Mouse (Mus musculus): ENCODE measurements around the gene Smc6. TPM values are rescaled to one million over a fixed set of nuclear protein-coding genes. Genes with fewer than 3 reads are reported as not detected.

The Smc6 gene
- polyA plus RNA-seq, 1 experiment from 2014 or later, result 134 TPM

- no peak overlapping the region for H3K4me3 ChIP-seq
- no peaks in the 10 kb centered on the region for H3K27me3 ChIP-seq (replicated peaks; ENCODE audit: low read depth, poor library complexity, severe bottlenecking)
- H3K36me3 ChIP-seq (replicated peaks), result peaks cover 83% of the 10 kb centered on the region
- 78% methylated on average over 3 of the region's 3 CpGs for WGBS
- no peaks in the 10 kb centered on the region for H3K9me3 ChIP-seq
- no peaks in the 10 kb centered on the region for H3K4me1 ChIP-seq
- no peak overlapping the region for H3K27ac ChIP-seq (replicated peaks)
- no peak for DNase-seq (ENCODE audit: low spot score)
Observed at GRCm38 (mm10) chr12:11250322-11250721, 15.4 kb upstream of the Smc6 start.

GRCm38 (mm10) chr12:11264895-11265294, 791 bp upstream of the Smc6 start:
- DNase-seq (ENCODE audit: low spot score), result peak; percentile 13
- Histone ChIP-seq H3K27me3 (replicated peaks; ENCODE audit: low read depth, poor library complexity, severe bottlenecking) (no peaks in the 10 kb centered on the region), H3K9me3 (no peaks in the 10 kb centered on the region), H3K4me1 (peaks cover 31% of the 10 kb centered on the region), H3K36me3 (replicated peaks) (peaks cover 8% of the 10 kb centered on the region; the same call in 1 of the 2 replicates), H3K27ac (replicated peaks) (peak overlapping the region; percentile 97), H3K4me3 (peak overlapping the region; percentile 88)
- 6% methylated on average over 13 of the region's 13 CpGs for WGBS

GRCm38 (mm10) chr12:11266282-11266985, 748 bp downstream of the Smc6 start:
- Histone ChIP-seq H3K27me3 (replicated peaks; ENCODE audit: low read depth, poor library complexity, severe bottlenecking) (no peaks in the 10 kb centered on the region), H3K4me3 (peak overlapping the region; percentile 88), H3K9me3 (no peaks in the 10 kb centered on the region), H3K4me1 (peaks cover 31% of the 10 kb centered on the region), H3K36me3 (replicated peaks) (0 out of 2 replicates have a peak, but pooled peaks cover 6% of the 10 kb centered on the region), H3K27ac (replicated peaks) (peak overlapping the region; percentile 97)
- WGBS, result under 1% methylated on average over 51 of the region's 51 CpGs
- no peak for DNase-seq (ENCODE audit: low spot score)

DNA sequence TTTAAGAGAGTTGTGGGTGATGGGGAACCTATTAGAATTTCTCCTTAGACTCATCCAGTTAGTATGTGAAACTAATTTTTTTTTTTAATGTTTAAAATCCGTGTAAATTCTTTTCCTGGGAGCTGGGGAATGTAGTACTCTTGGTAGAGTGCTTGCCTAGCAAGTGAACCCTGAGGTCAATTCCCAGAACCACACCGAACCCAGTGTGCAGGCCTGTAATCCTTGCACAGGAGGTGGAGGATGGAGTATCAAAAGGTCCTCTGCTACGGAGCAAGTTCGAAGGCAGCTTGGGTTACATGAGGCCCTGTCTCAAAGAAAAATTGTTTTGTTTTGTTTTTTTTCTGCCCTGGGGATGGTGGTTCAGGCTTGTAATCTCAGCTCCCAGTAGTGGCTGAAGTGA, 1.3 kb downstream of the Smc6 start:
- no peaks in the 10 kb centered on the region for H3K27me3 ChIP-seq (replicated peaks; ENCODE audit: low read depth, poor library complexity, severe bottlenecking)
- WGBS, result 8% methylated on average over 4 of the region's 4 CpGs
- no peaks in the 10 kb centered on the region for H3K9me3 ChIP-seq
- DNase-seq (ENCODE audit: low spot score), result peak; percentile 26
- peak overlapping the region; percentile 97 for H3K27ac ChIP-seq (replicated peaks)
- H3K36me3 ChIP-seq (replicated peaks), result peaks cover 12% of the 10 kb centered on the region
- H3K4me3 ChIP-seq, result peak overlapping the region; percentile 88
- peaks cover 31% of the 10 kb centered on the region for H3K4me1 ChIP-seq

DNA sequence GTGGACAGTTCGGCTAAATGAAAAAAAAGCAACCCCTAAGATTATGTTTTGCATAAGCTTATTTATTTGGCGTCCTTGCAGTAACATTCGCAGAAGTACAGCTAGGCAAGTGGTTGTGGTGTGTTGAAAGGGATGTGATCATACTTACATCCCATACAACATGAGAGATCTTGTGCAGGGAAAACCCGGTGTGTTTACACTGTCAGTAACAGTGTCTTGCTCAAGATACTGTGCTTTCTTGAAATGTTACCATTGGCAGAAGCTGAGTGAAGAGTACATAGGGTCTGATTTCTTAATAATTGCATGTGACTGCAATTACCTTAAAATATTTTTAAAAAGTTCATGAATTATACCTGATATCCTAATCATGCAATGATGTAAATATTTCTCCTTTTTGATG, 6.9 kb downstream of the Smc6 start:
- Histone ChIP-seq H3K36me3 (replicated peaks) (peaks cover 62% of the 10 kb centered on the region), H3K27me3 (replicated peaks; ENCODE audit: low read depth, poor library complexity, severe bottlenecking) (no peaks in the 10 kb centered on the region), H3K27ac (replicated peaks) (no peak overlapping the region), H3K4me3 (no peak overlapping the region), H3K4me1 (peaks cover 16% of the 10 kb centered on the region), H3K9me3 (no peaks in the 10 kb centered on the region)
- WGBS, result 95% methylated on average over 4 of the region's 4 CpGs
- no peak for DNase-seq (ENCODE audit: low spot score)

DNA sequence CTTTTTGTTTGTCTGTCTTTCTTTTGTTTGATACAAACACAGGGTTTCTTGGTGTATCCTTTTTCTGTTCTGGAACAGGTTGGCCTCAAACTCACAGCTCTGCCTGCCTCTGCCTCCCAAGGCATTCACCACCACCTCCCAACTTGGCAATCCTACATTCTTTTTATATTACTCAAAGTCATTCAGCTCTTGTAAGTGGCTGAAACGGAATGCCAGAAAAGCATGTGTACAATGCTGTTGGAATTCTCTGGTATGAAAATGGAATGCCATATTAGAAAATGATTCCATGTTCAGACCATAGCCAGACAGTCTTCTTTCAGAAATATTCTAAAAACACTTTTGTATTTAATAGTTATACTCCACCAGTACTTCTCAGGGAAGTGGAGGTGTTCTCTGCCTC, 7.5 kb downstream of the Smc6 start:
- Histone ChIP-seq H3K36me3 (replicated peaks) (peaks cover 69% of the 10 kb centered on the region), H3K4me3 (no peak overlapping the region), H3K27me3 (replicated peaks; ENCODE audit: low read depth, poor library complexity, severe bottlenecking) (no peaks in the 10 kb centered on the region), H3K27ac (replicated peaks) (no peak overlapping the region), H3K4me1 (peaks cover 10% of the 10 kb centered on the region), H3K9me3 (no peaks in the 10 kb centered on the region)
- no peak for DNase-seq (ENCODE audit: low spot score)
- 87% methylated on average over 1 of the region's 1 CpGs for WGBS

GRCm38 (mm10) chr12:11276632-11277031, 10.9 kb downstream of the Smc6 start:
- Histone ChIP-seq H3K9me3 (no peaks in the 10 kb centered on the region), H3K36me3 (replicated peaks) (peaks cover 92% of the 10 kb centered on the region), H3K27ac (replicated peaks) (no peak overlapping the region), H3K4me3 (no peak overlapping the region), H3K4me1 (no peaks in the 10 kb centered on the region), H3K27me3 (replicated peaks; ENCODE audit: low read depth, poor library complexity, severe bottlenecking) (no peaks in the 10 kb centered on the region)
- DNase-seq (ENCODE audit: low spot score), result no peak
- WGBS, result 92% methylated on average over 2 of the region's 2 CpGs

GRCm38 (mm10) chr12:11277207-11277606, 11.5 kb downstream of the Smc6 start:
- Histone ChIP-seq H3K36me3 (replicated peaks) (peaks cover 90% of the 10 kb centered on the region), H3K4me3 (no peak overlapping the region), H3K4me1 (no peaks in the 10 kb centered on the region), H3K9me3 (no peaks in the 10 kb centered on the region), H3K27ac (replicated peaks) (no peak overlapping the region), H3K27me3 (replicated peaks; ENCODE audit: low read depth, poor library complexity, severe bottlenecking) (no peaks in the 10 kb centered on the region)
- WGBS, result 93% methylated on average over 6 of the region's 6 CpGs
- no peak for DNase-seq (ENCODE audit: low spot score)

DNA sequence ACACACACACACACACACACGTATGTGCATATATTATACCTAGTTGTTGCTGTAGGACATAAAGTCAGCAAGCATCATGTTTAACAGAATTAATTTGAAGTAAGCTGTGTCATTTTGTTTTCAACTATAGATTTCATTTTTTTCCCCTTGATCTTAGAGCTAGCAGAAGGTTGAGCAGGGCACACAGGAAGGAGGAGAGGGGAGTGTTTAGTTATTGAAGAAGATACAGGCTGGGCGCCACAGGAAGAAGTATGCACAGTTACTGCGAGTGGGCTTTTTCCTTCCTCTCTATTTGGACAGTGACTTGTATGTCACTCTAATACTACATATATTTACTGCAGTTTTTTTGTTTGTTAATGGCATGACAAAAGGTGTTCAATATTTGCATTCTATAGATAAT, 14.2 kb downstream of the Smc6 start:
- no peaks in the 10 kb centered on the region for H3K27me3 ChIP-seq (replicated peaks; ENCODE audit: low read depth, poor library complexity, severe bottlenecking)
- no peaks in the 10 kb centered on the region for H3K9me3 ChIP-seq
- peaks cover 89% of the 10 kb centered on the region for H3K36me3 ChIP-seq (replicated peaks)
- H3K4me3 ChIP-seq, result no peak overlapping the region
- no peaks in the 10 kb centered on the region for H3K4me1 ChIP-seq
- DNase-seq (ENCODE audit: low spot score), result no peak
- no peak overlapping the region for H3K27ac ChIP-seq (replicated peaks)
- WGBS, result 89% methylated on average over 3 of the region's 3 CpGs

DNA sequence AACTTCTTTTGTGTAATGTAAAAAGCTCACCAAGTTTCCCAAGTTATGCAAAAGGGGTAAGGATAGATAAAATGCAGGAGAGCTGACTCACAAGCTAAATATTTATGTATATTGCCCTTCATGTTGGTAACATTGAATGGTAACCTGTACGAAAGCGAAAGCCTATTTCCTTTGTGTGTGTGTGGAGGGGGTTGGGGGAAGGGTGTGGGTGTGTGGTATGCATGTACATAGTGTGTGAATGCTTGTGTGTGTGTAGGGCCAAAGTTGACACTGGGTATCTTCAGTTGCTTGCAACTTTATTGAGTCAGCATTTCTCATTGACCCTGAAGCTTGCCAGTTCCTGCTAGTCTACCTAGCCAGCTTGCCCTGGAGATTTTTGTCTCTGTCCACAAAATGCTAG, 15.9 kb downstream of the Smc6 start:
- 94% methylated on average over 2 of the region's 2 CpGs for WGBS
- Histone ChIP-seq H3K27me3 (replicated peaks; ENCODE audit: low read depth, poor library complexity, severe bottlenecking) (no peaks in the 10 kb centered on the region), H3K4me1 (no peaks in the 10 kb centered on the region), H3K9me3 (no peaks in the 10 kb centered on the region), H3K27ac (replicated peaks) (no peak overlapping the region), H3K36me3 (replicated peaks) (peaks cover 94% of the 10 kb centered on the region), H3K4me3 (no peak overlapping the region)
- DNase-seq (ENCODE audit: low spot score), result no peak

DNA sequence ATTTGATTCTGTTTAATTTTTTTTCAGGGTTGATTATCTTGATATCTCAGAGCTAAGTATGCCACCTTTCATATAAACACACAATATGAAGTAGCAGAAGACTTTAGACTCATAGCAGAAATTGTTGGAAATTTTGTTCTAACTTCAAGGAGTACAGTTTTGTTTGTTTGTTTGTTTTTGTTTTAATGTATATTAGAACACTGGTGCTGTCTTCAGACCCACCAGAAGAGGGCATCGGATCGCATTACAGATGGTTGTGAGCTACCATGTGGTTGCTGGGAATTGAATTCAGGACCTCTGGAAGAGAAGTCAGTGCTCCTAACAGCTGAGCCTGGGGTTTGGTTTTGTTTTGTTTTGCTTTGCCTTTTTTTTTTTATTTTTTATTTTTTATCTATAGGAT, 20.7 kb downstream of the Smc6 start:
- no peaks in the 10 kb centered on the region for H3K9me3 ChIP-seq
- H3K27ac ChIP-seq (replicated peaks), result no peak overlapping the region
- WGBS, result 92% methylated on average over 2 of the region's 2 CpGs
- no peak overlapping the region for H3K4me3 ChIP-seq
- no peaks in the 10 kb centered on the region for H3K4me1 ChIP-seq
- no peak for DNase-seq (ENCODE audit: low spot score)
- H3K36me3 ChIP-seq (replicated peaks), result peaks cover 97% of the 10 kb centered on the region
- H3K27me3 ChIP-seq (replicated peaks; ENCODE audit: low read depth, poor library complexity, severe bottlenecking), result no peaks in the 10 kb centered on the region

DNA sequence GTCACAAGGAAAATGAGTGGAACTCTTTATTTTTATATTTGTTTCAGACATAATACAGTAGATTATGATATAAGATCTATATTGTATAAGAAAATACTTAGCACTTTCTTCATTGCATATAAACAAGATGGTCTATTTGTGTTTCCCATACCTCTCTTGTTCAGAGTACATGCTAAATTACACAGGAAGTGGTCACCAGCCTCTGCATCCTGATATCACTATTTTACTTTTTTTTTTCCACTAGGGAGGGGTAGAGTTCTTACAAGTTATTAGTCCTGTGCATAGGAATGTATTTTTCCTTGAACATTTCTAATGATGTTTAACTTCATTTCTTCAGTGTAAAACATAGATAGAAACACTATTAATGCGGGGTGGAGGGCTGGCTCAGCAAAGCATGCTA, 35.2 kb downstream of the Smc6 start:
- 96% methylated on average over 1 of the region's 1 CpGs for WGBS
- Histone ChIP-seq H3K4me3 (no peak overlapping the region), H3K4me1 (no peaks in the 10 kb centered on the region), H3K27me3 (replicated peaks; ENCODE audit: low read depth, poor library complexity, severe bottlenecking) (no peaks in the 10 kb centered on the region), H3K9me3 (no peaks in the 10 kb centered on the region), H3K36me3 (replicated peaks) (peaks cover 95% of the 10 kb centered on the region), H3K27ac (replicated peaks) (no peak overlapping the region)
- DNase-seq (ENCODE audit: low spot score), result no peak

DNA sequence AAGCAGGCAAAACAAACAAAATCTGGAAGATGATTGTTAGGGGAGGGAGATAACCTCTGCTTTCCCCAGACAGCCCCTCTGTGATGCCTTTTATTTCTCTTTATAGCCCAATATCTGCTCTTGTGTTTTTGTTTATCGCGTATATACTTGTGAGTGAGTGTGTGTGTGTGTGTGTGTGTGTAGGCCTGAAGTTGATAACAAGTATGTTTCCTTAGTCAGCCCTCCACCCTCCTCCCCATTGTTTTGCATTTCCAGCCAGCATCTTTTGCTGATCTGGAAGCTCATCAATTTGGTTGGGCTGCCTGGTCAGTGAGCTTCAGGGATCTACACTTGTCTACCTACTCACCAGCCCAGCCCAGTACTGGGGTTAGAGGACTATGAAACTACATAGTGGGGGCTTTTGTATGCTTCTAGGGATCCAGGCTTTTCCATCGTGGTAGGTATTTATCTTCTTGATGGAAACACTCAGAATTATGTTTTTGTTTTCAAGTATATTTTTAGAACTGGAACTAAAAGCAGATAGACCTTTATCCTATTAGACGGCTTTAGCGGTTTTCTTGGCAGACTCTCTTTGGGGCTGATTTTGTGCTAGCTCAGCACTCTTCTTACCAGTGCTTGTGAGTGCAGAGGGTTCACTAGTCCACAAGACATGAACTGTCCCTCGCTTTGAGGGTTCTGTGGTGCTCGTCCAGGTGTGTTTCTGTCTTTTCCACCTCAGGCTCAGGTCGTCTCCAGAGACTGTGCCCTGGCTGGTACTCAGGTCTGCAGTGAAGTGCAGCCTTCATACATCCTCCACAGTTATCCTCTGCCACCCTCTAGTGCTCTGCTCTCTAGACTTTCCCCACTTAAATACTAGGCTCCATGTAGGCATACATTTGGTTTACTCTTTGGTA, 41.3 kb downstream of the Smc6 start:
- DNase-seq (ENCODE audit: low spot score), result no peak
- Histone ChIP-seq H3K9me3 (no peaks in the 10 kb centered on the region), H3K4me3 (no peak overlapping the region), H3K36me3 (replicated peaks) (peaks cover 93% of the 10 kb centered on the region), H3K4me1 (no peaks in the 10 kb centered on the region), H3K27me3 (replicated peaks; ENCODE audit: low read depth, poor library complexity, severe bottlenecking) (no peaks in the 10 kb centered on the region), H3K27ac (replicated peaks) (no peak overlapping the region)
- WGBS, result 90% methylated on average over 8 of the region's 8 CpGs

All from embryonic facial prominence, embryonic 10.5 days (tissue).